Mouse (Mus musculus) granulocyte monocyte progenitor cell, adult 5-6 weeks (primary cell): Measurements from ENCODE around the gene Lrrc38. TPM values are rescaled to one million over a fixed set of nuclear protein-coding genes. Genes with fewer than 3 reads are reported as not detected.

Source experiments
- total RNA-seq, 2 experiments: library from RNA; stranded (forward) in 1 of 2; stranded (reverse) in 1 of 2; fragments of 200-712, 200-1000 nt in 1 of 2; fragments of >200 nt in 1 of 2; fragmentation: Nextera tagmentation in 1 of 2; gene quantifications; 2 replicates each; pipeline ENCODE4 v1.2.3; 2014 to 2017

Lrrc38 gene
- total RNA-seq, 2 experiments from 2014 or later, result not detected

Other genes starting within 250 kb of the Lrrc38 start
- gene Prdm2, start 136.8 kb upstream of the Lrrc38 start, total RNA-seq (2014; fragmentation: Nextera tagmentation), result 20.5 and 27.8 TPM in 2 replicates
- 11.0 and 12.4 TPM in 2 replicates for gene Prdm2, start 136.8 kb upstream of the Lrrc38 start, total RNA-seq (2017)
- gene Pdpn, start 50.2 kb upstream of the Lrrc38 start, total RNA-seq (2014; fragmentation: Nextera tagmentation), result not detected in 2 replicates
- gene Pdpn, start 50.2 kb upstream of the Lrrc38 start, total RNA-seq (2017), result not detected in 2 replicates
- not detected in 2 replicates for gene Pramel1, start 44.7 kb downstream of the Lrrc38 start, total RNA-seq (2014; fragmentation: Nextera tagmentation)
- gene Pramel1, start 44.7 kb downstream of the Lrrc38 start, total RNA-seq (2017), result not detected in 2 replicates
- gene Pramef8, start 62.7 kb downstream of the Lrrc38 start, total RNA-seq (2014; fragmentation: Nextera tagmentation), result 13.9 and 15.5 TPM in 2 replicates
- 8.5 and 10.4 TPM in 2 replicates for gene Pramef8, start 62.7 kb downstream of the Lrrc38 start, total RNA-seq (2017)
- not detected in 2 replicates for gene Oog4, start 100.6 kb downstream of the Lrrc38 start, total RNA-seq (2014; fragmentation: Nextera tagmentation)
- not detected in 2 replicates for gene Oog4, start 100.6 kb downstream of the Lrrc38 start, total RNA-seq (2017)
- gene Gm13043, start 161.6 kb downstream of the Lrrc38 start, total RNA-seq (2014; fragmentation: Nextera tagmentation), result not detected in 2 replicates
- not detected in 2 replicates for gene Gm13043, start 161.6 kb downstream of the Lrrc38 start, total RNA-seq (2017)
- gene Gm13040, start 186.2 kb downstream of the Lrrc38 start, total RNA-seq (2014; fragmentation: Nextera tagmentation), result not detected in 2 replicates
- gene Gm13040, start 186.2 kb downstream of the Lrrc38 start, total RNA-seq (2017), result not detected in 2 replicates
- gene BC080695, start 201.9 kb downstream of the Lrrc38 start, total RNA-seq (2014; fragmentation: Nextera tagmentation), result not detected in 2 replicates
- gene BC080695, start 201.9 kb downstream of the Lrrc38 start, total RNA-seq (2017), result not detected in 2 replicates
- gene Gm13057, start 202.0 kb downstream of the Lrrc38 start, total RNA-seq (2014; fragmentation: Nextera tagmentation), result not detected in 2 replicates
- not detected in 2 replicates for gene Gm13057, start 202.0 kb downstream of the Lrrc38 start, total RNA-seq (2017)